Mouse (Mus musculus): ENCODE measurements around the gene Kpna7. TPM values are rescaled to one million over a fixed set of nuclear protein-coding genes. Genes with fewer than 3 reads are reported as not detected.

The Kpna7 gene
- polyA plus RNA-seq, 1 experiment from 2014 or later = 0.08 TPM

GRCm38 (mm10) chr5:144946032-144946431 is 137.8 kb downstream of the Kpna7 start:
- H3K4me3 ChIP-seq (ENCODE audit: low read depth, low read length) = no peak overlapping the region
- no peaks in the 10 kb centered on the region for H3K9me3 ChIP-seq (ENCODE audit: control insufficient read depth)
- 72% methylated on average over 4 of the region's 4 CpGs for WGBS

GRCm38 (mm10) chr5:144944932-144945331 is 138.9 kb downstream of the Kpna7 start:
- Histone ChIP-seq H3K27me3 (replicated peaks; ENCODE audit: control insufficient read depth, insufficient read depth, low read length) (no peaks in the 10 kb centered on the region), H3K4me1 (replicated peaks; ENCODE audit: control insufficient read depth, insufficient read depth, low read length) (peaks cover 17% of the 10 kb centered on the region), H3K27ac (ENCODE audit: low read depth, low read length) (no peak overlapping the region), H3K4me2 (replicated peaks; ENCODE audit: low read depth) (no peak overlapping the region), H3K9me3 (ENCODE audit: control insufficient read depth) (no peaks in the 10 kb centered on the region), H3K36me3 (ENCODE audit: control insufficient read depth, insufficient read depth) (no peaks in the 10 kb centered on the region), H3K4me3 (ENCODE audit: low read depth, low read length) (no peak overlapping the region), H3K9ac (ENCODE audit: low read depth, low read length) (no peak overlapping the region)
- no peak for TF ChIP-seq CTCF (IDR thresholded peaks at IDR 0.05; ENCODE audit: low read depth)
- no peak for ATAC-seq
- 90% methylated on average over 7 of the region's 7 CpGs for WGBS

More at GRCm38 (mm10) chr5:144946032-144946431, 137.8 kb downstream of the Kpna7 start:
- H3K9ac ChIP-seq (ENCODE audit: low read depth, low read length) = no peak overlapping the region
- no peak for TF ChIP-seq CTCF (IDR thresholded peaks at IDR 0.05; ENCODE audit: low read depth)
- ATAC-seq = no peak
- H3K27ac ChIP-seq (ENCODE audit: low read depth, low read length) = no peak overlapping the region
- H3K4me1 ChIP-seq (replicated peaks; ENCODE audit: control insufficient read depth, insufficient read depth, low read length) = peaks cover 17% of the 10 kb centered on the region
- H3K36me3 ChIP-seq (ENCODE audit: control insufficient read depth, insufficient read depth) = no peaks in the 10 kb centered on the region
- H3K4me2 ChIP-seq (replicated peaks; ENCODE audit: low read depth) = no peak overlapping the region
- H3K27me3 ChIP-seq (replicated peaks; ENCODE audit: control insufficient read depth, insufficient read depth, low read length) = no peaks in the 10 kb centered on the region

GRCm38 (mm10) chr5:144944370-144944769 is 139.5 kb downstream of the Kpna7 start:
- Histone ChIP-seq H3K36me3 (ENCODE audit: control insufficient read depth, insufficient read depth) (no peaks in the 10 kb centered on the region), H3K9ac (ENCODE audit: low read depth, low read length) (no peak overlapping the region), H3K9me3 (ENCODE audit: control insufficient read depth) (no peaks in the 10 kb centered on the region), H3K4me1 (replicated peaks; ENCODE audit: control insufficient read depth, insufficient read depth, low read length) (peaks cover 17% of the 10 kb centered on the region), H3K4me2 (replicated peaks; ENCODE audit: low read depth) (no peak overlapping the region), H3K27ac (ENCODE audit: low read depth, low read length) (no peak overlapping the region), H3K4me3 (ENCODE audit: low read depth, low read length) (no peak overlapping the region), H3K27me3 (replicated peaks; ENCODE audit: control insufficient read depth, insufficient read depth, low read length) (no peaks in the 10 kb centered on the region)
- TF ChIP-seq CTCF (IDR thresholded peaks at IDR 0.05; ENCODE audit: low read depth) = no peak
- 36% methylated on average over 4 of the region's 4 CpGs for WGBS
- no peak for ATAC-seq

GRCm38 (mm10) chr5:144943346-144943745 is 140.5 kb downstream of the Kpna7 start:
- 54% methylated on average over 6 of the region's 6 CpGs for WGBS
- Histone ChIP-seq H3K36me3 (ENCODE audit: control insufficient read depth, insufficient read depth) (no peaks in the 10 kb centered on the region), H3K9me3 (ENCODE audit: control insufficient read depth) (no peaks in the 10 kb centered on the region), H3K4me1 (replicated peaks; ENCODE audit: control insufficient read depth, insufficient read depth, low read length) (peaks cover 9% of the 10 kb centered on the region), H3K4me2 (replicated peaks; ENCODE audit: low read depth) (no peak overlapping the region), H3K4me3 (ENCODE audit: low read depth, low read length) (no peak overlapping the region), H3K27ac (ENCODE audit: low read depth, low read length) (0 out of 2 replicates have a peak overlapping the region, but pooled peaks have one; percentile 16), H3K27me3 (replicated peaks; ENCODE audit: control insufficient read depth, insufficient read depth, low read length) (no peaks in the 10 kb centered on the region), H3K9ac (ENCODE audit: low read depth, low read length) (no peak overlapping the region)
- peak; percentile 55 for ATAC-seq
- no peak for TF ChIP-seq CTCF (IDR thresholded peaks at IDR 0.05; ENCODE audit: low read depth)

- Histone ChIP-seq H3K4me1 (replicated peaks; ENCODE audit: control insufficient read depth, insufficient read depth, low read length) (peaks cover 10% of the 10 kb centered on the region; the same call in 1 of the 2 replicates), H3K27me3 (replicated peaks; ENCODE audit: control insufficient read depth, insufficient read depth, low read length) (no peaks in the 10 kb centered on the region), H3K36me3 (ENCODE audit: control insufficient read depth, insufficient read depth) (no peaks in the 10 kb centered on the region), H3K4me2 (replicated peaks; ENCODE audit: low read depth) (no peak overlapping the region), H3K4me3 (ENCODE audit: low read depth, low read length) (no peak overlapping the region), H3K9me3 (ENCODE audit: control insufficient read depth) (no peaks in the 10 kb centered on the region), H3K27ac (ENCODE audit: low read depth, low read length) (no peak overlapping the region), H3K9ac (ENCODE audit: low read depth, low read length) (no peak overlapping the region)
- no peak for ATAC-seq
- TF ChIP-seq CTCF (IDR thresholded peaks at IDR 0.05; ENCODE audit: low read depth) = no peak
- WGBS = 76% methylated on average over 9 of the region's 9 CpGs
Observed at GRCm38 (mm10) chr5:144942431-144942830, 141.4 kb downstream of the Kpna7 start.

GRCm38 (mm10) chr5:144940904-144941303 is 142.9 kb downstream of the Kpna7 start:
- ATAC-seq = no peak

GRCm38 (mm10) chr5:144937304-144937703 is 146.5 kb downstream of the Kpna7 start:
- TF ChIP-seq CTCF (IDR thresholded peaks at IDR 0.05; ENCODE audit: low read depth) = no peak
- no peaks in the 10 kb centered on the region for H3K9me3 ChIP-seq (ENCODE audit: control insufficient read depth)
- no peaks in the 10 kb centered on the region for H3K36me3 ChIP-seq (ENCODE audit: control insufficient read depth, insufficient read depth)
- H3K4me1 ChIP-seq (replicated peaks; ENCODE audit: control insufficient read depth, insufficient read depth, low read length) = peaks cover 15% of the 10 kb centered on the region
- H3K4me3 ChIP-seq (ENCODE audit: low read depth, low read length) = no peak overlapping the region
- no peak for ATAC-seq
- no peak overlapping the region for H3K9ac ChIP-seq (ENCODE audit: low read depth, low read length)
- 90% methylated on average over 2 of the region's 2 CpGs for WGBS
- H3K4me2 ChIP-seq (replicated peaks; ENCODE audit: low read depth) = no peak overlapping the region
- H3K27me3 ChIP-seq (replicated peaks; ENCODE audit: control insufficient read depth, insufficient read depth, low read length) = no peaks in the 10 kb centered on the region
- no peak overlapping the region for H3K27ac ChIP-seq (ENCODE audit: low read depth, low read length)

More at GRCm38 (mm10) chr5:144940904-144941303, 142.9 kb downstream of the Kpna7 start:
- no peaks in the 10 kb centered on the region for H3K27me3 ChIP-seq (replicated peaks; ENCODE audit: control insufficient read depth, insufficient read depth, low read length)
- no peak overlapping the region for H3K9ac ChIP-seq (ENCODE audit: low read depth, low read length)
- H3K27ac ChIP-seq (ENCODE audit: low read depth, low read length) = no peak overlapping the region
- peaks cover 15% of the 10 kb centered on the region; the same call in 1 of the 2 replicates for H3K4me1 ChIP-seq (replicated peaks; ENCODE audit: control insufficient read depth, insufficient read depth, low read length)
- H3K9me3 ChIP-seq (ENCODE audit: control insufficient read depth) = no peaks in the 10 kb centered on the region
- H3K4me2 ChIP-seq (replicated peaks; ENCODE audit: low read depth) = no peak overlapping the region
- H3K36me3 ChIP-seq (ENCODE audit: control insufficient read depth, insufficient read depth) = no peaks in the 10 kb centered on the region
- TF ChIP-seq CTCF (IDR thresholded peaks at IDR 0.05; ENCODE audit: low read depth) = no peak
- 49% methylated on average over 3 of the region's 3 CpGs for WGBS
- H3K4me3 ChIP-seq (ENCODE audit: low read depth, low read length) = no peak overlapping the region

Other genes starting within 250 kb of the Kpna7 start
- 7.4 and 8.2 TPM in 2 replicates for gene Smurf1, start 118.2 kb downstream of the Kpna7 start, polyA plus RNA-seq (2015; fragmentation: Nextera tagmentation; extraction: Ambion mirVana)
- not detected in 2 replicates for gene Gm4871, start 51.3 kb downstream of the Kpna7 start, polyA plus RNA-seq (2015; fragmentation: Nextera tagmentation; extraction: Ambion mirVana)
- not detected in 2 replicates for gene 1700018F24Rik, start 41.0 kb downstream of the Kpna7 start, polyA plus RNA-seq (2015; fragmentation: Nextera tagmentation; extraction: Ambion mirVana)
- gene Arpc1a, start 200 bp downstream of the Kpna7 start, polyA plus RNA-seq (2015; fragmentation: Nextera tagmentation; extraction: Ambion mirVana) = 122 and 130 TPM in 2 replicates
- gene Arpc1b, start 30.2 kb upstream of the Kpna7 start, polyA plus RNA-seq (2015; fragmentation: Nextera tagmentation; extraction: Ambion mirVana) = 573 and 610 TPM in 2 replicates
- gene Pdap1, start 56.2 kb upstream of the Kpna7 start, polyA plus RNA-seq (2015; fragmentation: Nextera tagmentation; extraction: Ambion mirVana) = 49.4 and 55.5 TPM in 2 replicates
- gene Bud31, start 56.3 kb upstream of the Kpna7 start, polyA plus RNA-seq (2015; fragmentation: Nextera tagmentation; extraction: Ambion mirVana) = 155 and 160 TPM in 2 replicates
- gene Ptcd1, start 83.1 kb upstream of the Kpna7 start, polyA plus RNA-seq (2015; fragmentation: Nextera tagmentation; extraction: Ambion mirVana) = 9.3 and 9.9 TPM in 2 replicates
- 23.1 and 23.4 TPM in 2 replicates for gene Cpsf4, start 83.2 kb upstream of the Kpna7 start, polyA plus RNA-seq (2015; fragmentation: Nextera tagmentation; extraction: Ambion mirVana)
- gene Atp5j2, start 108.0 kb upstream of the Kpna7 start, polyA plus RNA-seq (2015; fragmentation: Nextera tagmentation; extraction: Ambion mirVana) = 765 and 832 TPM in 2 replicates
- 6.4 and 9.8 TPM in 2 replicates for gene Zkscan14, start 117.8 kb upstream of the Kpna7 start, polyA plus RNA-seq (2015; fragmentation: Nextera tagmentation; extraction: Ambion mirVana)
- gene Zkscan5, start 120.5 kb upstream of the Kpna7 start, polyA plus RNA-seq (2015; fragmentation: Nextera tagmentation; extraction: Ambion mirVana) = 4.1 and 4.6 TPM in 2 replicates
- gene Zfp655, start 147.7 kb upstream of the Kpna7 start, polyA plus RNA-seq (2015; fragmentation: Nextera tagmentation; extraction: Ambion mirVana) = 32.3 and 35.9 TPM in 2 replicates
- 0.14 and 0.30 TPM in 2 replicates for gene Zscan25, start 196.5 kb upstream of the Kpna7 start, polyA plus RNA-seq (2015; fragmentation: Nextera tagmentation; extraction: Ambion mirVana)

Measured in intestine, postnatal 0 days (tissue).